Mouse (Mus musculus) lung, postnatal 0 days (tissue): Measurements from ENCODE around the gene Tada3. TPM values are rescaled to one million over a fixed set of nuclear protein-coding genes. Genes with fewer than 3 reads are reported as not detected.

Experiments used
- ATAC-seq: fragments of 200-750 bp; cut with Nextera tagmentation; 2 replicates; pipeline ENCODE4 v1.8.0; 2017; ENCODE audit warnings: moderate library complexity
- DNase-seq: peaks from one replicate; pipeline ENCODE4 v3.0.0-alpha.2; 2016; ENCODE audit warnings: low spot score
- H3K27ac ChIP-seq: fragments of 300-500 bp; sonication (generic); 2 replicates; pipeline ENCODE4 v1.5.1; 2014; ENCODE audit warnings: antibody characterized with exemption, mild to moderate bottlenecking, low read length, mixed read lengths
- H3K27me3 ChIP-seq: fragments of 300-500 bp; sonication (generic); replicated peaks from 2 replicates; pipeline ENCODE4 v1.6.1; 2014; ENCODE audit warnings: low read length, mixed read lengths; ENCODE audit not compliant: insufficient read depth
- H3K36me3 ChIP-seq: fragments of 300-500 bp; sonication (generic); 2 replicates; pipeline ENCODE4 v1.6.1; 2014; ENCODE audit warnings: low read length, mixed read lengths; ENCODE audit not compliant: insufficient read depth
- H3K4me1 ChIP-seq: fragments of 300-500 bp; sonication (generic); 2 replicates; pipeline ENCODE4 v1.6.1; 2014; ENCODE audit warnings: antibody characterized with exemption, low read depth, low read length, mixed read lengths; ENCODE audit not compliant: insufficient read depth
- H3K4me2 ChIP-seq: fragments of 300-500 bp; sonication (generic); replicated peaks from 2 replicates; pipeline ENCODE4 v1.6.1; 2014; ENCODE audit warnings: low read depth, mild to moderate bottlenecking, low read length, moderate library complexity, mixed read lengths
- H3K4me3 ChIP-seq: fragments of 300-500 bp; sonication (generic); 2 replicates; pipeline ENCODE4 v1.5.1; 2014; ENCODE audit warnings: low read depth, low read length
- H3K9ac ChIP-seq: fragments of 300-500 bp; sonication (generic); replicated peaks from 2 replicates; pipeline ENCODE4 v1.6.1; 2014; ENCODE audit warnings: low read depth, mild to moderate bottlenecking
- H3K9me3 ChIP-seq: fragments of 300-500 bp; sonication (generic); 2 replicates; pipeline ENCODE4 v1.6.1; 2016; ENCODE audit warnings: low read length, mixed read lengths
- CTCF ChIP-seq: IDR thresholded peaks from 2 replicates; pipeline ENCODE4 v1.5.1; 2016; ENCODE audit warnings: antibody characterized with exemption, mild to moderate bottlenecking
- EP300 ChIP-seq: IDR thresholded peaks from 2 replicates; pipeline ENCODE4 v1.6.1; 2016; ENCODE audit warnings: antibody characterized with exemption, mild to moderate bottlenecking, control low read depth
- WGBS: fragments of 180-500 bp; shearing (Covaris S2); extraction: QIAGEN DNeasy Blood & Tissue Kit; methylation state at CpG from one replicate; pipeline ENCODE4 v1.1.7; 2014; 5-methylcytosine and 5-hydroxymethylcytosine counted together
- microRNA-seq: library from miRNA; unstranded; fragments of <30 nt; microRNA quantifications from one replicate; pipeline ENCODE4, GENCODE M21; 2016
- polyA plus RNA-seq: library from polyadenylated mRNA; unstranded; fragments of >200 nt; fragmentation: Nextera tagmentation; extraction: Ambion mirVana; gene quantifications from 2 replicates; pipeline ENCODE4 v1.2.1, GENCODE M21; 2015

The Tada3 gene
- polyA plus RNA-seq, 1 experiment from 2014 or later: 33.2 TPM

GRCm38 (mm10) chr6:113331721-113332120 lies 46.0 kb downstream of the Tada3 start:
- peaks cover 15% of the 10 kb centered on the region; the same call in 1 of the 2 replicates for H3K36me3 ChIP-seq
- ATAC-seq: no peak
- DNase-seq: no peak
- H3K27ac ChIP-seq: no peak overlapping the region
- TF ChIP-seq CTCF: no peak
- TF ChIP-seq EP300: no peak
- no peak overlapping the region for H3K4me2 ChIP-seq
- H3K27me3 ChIP-seq: no peaks in the 10 kb centered on the region
- no peaks in the 10 kb centered on the region for H3K9me3 ChIP-seq
- H3K4me3 ChIP-seq: no peak overlapping the region
- no peak overlapping the region for H3K9ac ChIP-seq
- 78% methylated on average over 11 of the region's 11 CpGs for WGBS
- H3K4me1 ChIP-seq: 0 out of 2 replicates have a peak, but pooled peaks cover 5% of the 10 kb centered on the region

- 34% methylated on average over 2 of the region's 2 CpGs for whole genome bisulfite sequencing
- H3K9ac ChIP-seq: no peak overlapping the region
- TF ChIP-seq CTCF (0 out of 2 replicates have a peak, but pooled peaks have one; percentile 1), EP300 (no peak)
- H3K9me3 ChIP-seq: no peaks in the 10 kb centered on the region
- 0 out of 2 replicates have a peak, but pooled peaks cover 5% of the 10 kb centered on the region for H3K4me1 ChIP-seq
- H3K27me3 ChIP-seq: no peaks in the 10 kb centered on the region
- H3K4me2 ChIP-seq: no peak overlapping the region
- no peak overlapping the region for H3K27ac ChIP-seq
- DNase-seq (peak; percentile 56), ATAC-seq (no peak)
- no peak overlapping the region for H3K4me3 ChIP-seq
- peaks cover 5% of the 10 kb centered on the region; the same call in 1 of the 2 replicates for H3K36me3 ChIP-seq
Observed at GRCm38 (mm10) chr6:113330547-113330946, 47.1 kb downstream of the Tada3 start.

- Histone ChIP-seq H3K4me2 (no peak overlapping the region), H3K9ac (no peak overlapping the region), H3K4me1 (0 out of 2 replicates have a peak, but pooled peaks cover 5% of the 10 kb centered on the region), H3K27me3 (no peaks in the 10 kb centered on the region), H3K4me3 (no peak overlapping the region), H3K27ac (no peak overlapping the region), H3K9me3 (no peaks in the 10 kb centered on the region), H3K36me3 (no peaks in the 10 kb centered on the region; the same call in 1 of the 2 replicates)
- DNase-seq (no peak), ATAC-seq (no peak)
- TF ChIP-seq CTCF (no peak), EP300 (no peak)
- WGBS: 84% methylated on average over 1 of the region's 1 CpGs
Observed at GRCm38 (mm10) chr6:113329396-113329795, 48.3 kb downstream of the Tada3 start.

- 2% methylated on average over 52 of the region's 52 CpGs for WGBS
- H3K4me3 ChIP-seq: peak within 1 kb of the TSS; percentile 60
- H3K4me1 ChIP-seq: no peaks in the 10 kb centered on the region
- peak within 1 kb of the TSS; percentile 78 for H3K4me2 ChIP-seq
- H3K9ac ChIP-seq: peak within 1 kb of the TSS; percentile 64
- peak; percentile 100 for DNase-seq
- peak; percentile 97 for ATAC-seq
- TF ChIP-seq EP300 (no peak; the same call in 1 of the 2 replicates), CTCF (no peak)
- H3K27ac ChIP-seq: peak within 1 kb of the TSS; percentile 85
- H3K27me3 ChIP-seq: no peaks in the 10 kb centered on the region
- H3K36me3 ChIP-seq: peaks cover 9% of the 10 kb centered on the region
- no peaks in the 10 kb centered on the region for H3K9me3 ChIP-seq
Observed at GRCm38 (mm10) chr6:113326533-113327315, 51.0 kb downstream of the Tada3 start, which contains the start of gene Ogg1. Ogg1 (plus strand) TSS chr6:113326972.

Small RNA genes within 50 kb of the gene (microRNA-seq; reads per million reads assigned to microRNA genes)
- not detected for gene Gm24387

Other genes with a start within 250 kb of the Tada3 start
- gene Lhfpl4, start 182.5 kb downstream of the Tada3 start, polyA plus RNA-seq: 0.25 and 0.39 TPM in 2 replicates
- gene Mtmr14, start 140.0 kb downstream of the Tada3 start, polyA plus RNA-seq: 27.4 and 33.6 TPM in 2 replicates
- not detected in 2 replicates for gene Cpne9, start 95.6 kb downstream of the Tada3 start, polyA plus RNA-seq
- gene Brpf1, start 70.7 kb downstream of the Tada3 start, polyA plus RNA-seq: 8.2 and 9.2 TPM in 2 replicates
- 11.7 and 12.4 TPM in 2 replicates for gene Ogg1, start 50.9 kb downstream of the Tada3 start, polyA plus RNA-seq
- 110 and 129 TPM in 2 replicates for gene Camk1, start 33.9 kb downstream of the Tada3 start, polyA plus RNA-seq
- 349 and 358 TPM in 2 replicates for gene Arpc4, start 232 bp upstream of the Tada3 start, polyA plus RNA-seq
- gene Ttll3, start 11.4 kb upstream of the Tada3 start, polyA plus RNA-seq: 11.5 and 12.4 TPM in 2 replicates
- 11.4 and 12.3 TPM in 2 replicates for gene Rpusd3, start 41.5 kb upstream of the Tada3 start, polyA plus RNA-seq
- 1.1 and 1.3 TPM in 2 replicates for gene Cidec, start 57.9 kb upstream of the Tada3 start, polyA plus RNA-seq
- gene Jagn1, start 64.7 kb upstream of the Tada3 start, polyA plus RNA-seq: 57.8 and 60.1 TPM in 2 replicates
- gene Il17re, start 80.6 kb upstream of the Tada3 start, polyA plus RNA-seq: 16.2 and 19.4 TPM in 2 replicates
- 30.1 and 31.1 TPM in 2 replicates for gene Il17rc, start 93.5 kb upstream of the Tada3 start, polyA plus RNA-seq
- 25.5 and 27.2 TPM in 2 replicates for gene Creld1, start 105.4 kb upstream of the Tada3 start, polyA plus RNA-seq
- 0.20 and 0.30 TPM in 2 replicates for gene Prrt3, start 124.0 kb upstream of the Tada3 start, polyA plus RNA-seq
- gene Emc3, start 153.8 kb upstream of the Tada3 start, polyA plus RNA-seq: 93.7 and 95.7 TPM in 2 replicates
- gene Fancd2, start 153.8 kb upstream of the Tada3 start, polyA plus RNA-seq: 0.53 and 1.0 TPM in 2 replicates
- 0.18 TPM in 1 of 2 replicates, not detected in the other for gene Fancd2os, start 222.8 kb upstream of the Tada3 start, polyA plus RNA-seq
- 215 and 225 TPM in 2 replicates for gene Brk1, start 226.9 kb upstream of the Tada3 start, polyA plus RNA-seq
- 28.2 and 30.6 TPM in 2 replicates for gene Vhl, start 246.1 kb upstream of the Tada3 start, polyA plus RNA-seq